Mouse (Mus musculus) T-cell, adult 2 months (primary cell): ENCODE measurements around the gene Kcnj15.

Source experiments
- DNase-seq: peaks from one replicate; pipeline ENCODE4 v3.0.0; 2022; ENCODE audit warnings: low spot score

Gene Kcnj15

DNA sequence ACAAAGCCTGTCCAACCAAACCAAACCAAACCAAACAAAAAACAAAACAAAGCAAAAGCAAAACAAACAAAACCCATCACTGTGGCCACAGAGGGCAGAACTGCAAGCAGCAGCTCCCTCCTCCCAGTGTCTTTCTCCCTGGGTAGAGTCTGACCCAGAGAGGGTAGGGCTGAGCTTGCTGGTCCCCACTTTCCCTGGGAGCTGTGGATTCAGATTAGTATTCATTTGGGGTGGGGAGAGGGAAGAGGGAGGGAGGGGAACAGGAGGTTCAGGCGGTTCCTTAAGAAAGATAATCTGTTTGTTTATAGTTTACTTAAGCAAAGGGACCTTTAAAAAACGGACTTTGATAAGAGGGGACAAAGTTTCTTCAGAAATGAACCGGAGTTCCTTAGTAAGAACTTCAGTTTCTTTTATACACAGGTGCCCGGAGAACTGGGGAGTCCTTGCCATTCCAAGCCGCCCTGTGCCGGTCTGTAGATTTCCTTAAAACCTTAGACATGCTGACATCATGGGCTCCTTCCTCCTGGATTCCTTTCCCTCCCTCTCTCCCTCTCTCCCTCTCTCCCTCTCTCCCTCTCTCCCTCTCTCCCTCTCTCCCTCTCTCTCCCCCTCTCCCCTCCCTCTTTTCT is at the start of gene Kcnj15:
Gene Kcnj15 (plus strand): TSS at position 293 of the 629 bp plus-strand sequence.
- no peak for DNase-seq

GRCm38 (mm10) chr16:95208243-95208642 is 49.1 kb upstream of the Kcnj15 start:
- DNase-seq: no peak

DNA sequence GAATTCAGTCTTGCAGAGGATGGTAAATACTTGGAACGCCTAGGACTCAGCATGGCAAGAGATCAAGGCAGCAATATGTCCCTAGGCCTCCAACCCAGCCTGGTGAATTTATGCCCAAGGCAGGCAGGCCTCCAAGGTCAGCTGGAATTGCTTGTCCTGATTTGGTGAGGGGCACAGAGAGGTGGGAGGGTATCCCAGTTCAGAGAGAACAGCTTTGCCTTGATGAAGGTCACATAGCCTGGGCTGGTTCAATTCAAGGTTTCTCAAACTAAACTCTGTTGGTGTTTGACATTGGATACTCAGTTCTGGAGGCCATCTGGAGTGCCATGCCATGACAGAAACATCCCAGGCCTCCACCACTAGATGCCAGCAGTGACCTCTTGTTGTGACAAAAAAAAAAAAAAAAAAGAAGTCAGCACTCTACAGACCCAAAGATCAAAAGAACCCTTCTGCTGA is 48.3 kb upstream of the Kcnj15 start:
- DNase-seq: peak; percentile 23

DNA sequence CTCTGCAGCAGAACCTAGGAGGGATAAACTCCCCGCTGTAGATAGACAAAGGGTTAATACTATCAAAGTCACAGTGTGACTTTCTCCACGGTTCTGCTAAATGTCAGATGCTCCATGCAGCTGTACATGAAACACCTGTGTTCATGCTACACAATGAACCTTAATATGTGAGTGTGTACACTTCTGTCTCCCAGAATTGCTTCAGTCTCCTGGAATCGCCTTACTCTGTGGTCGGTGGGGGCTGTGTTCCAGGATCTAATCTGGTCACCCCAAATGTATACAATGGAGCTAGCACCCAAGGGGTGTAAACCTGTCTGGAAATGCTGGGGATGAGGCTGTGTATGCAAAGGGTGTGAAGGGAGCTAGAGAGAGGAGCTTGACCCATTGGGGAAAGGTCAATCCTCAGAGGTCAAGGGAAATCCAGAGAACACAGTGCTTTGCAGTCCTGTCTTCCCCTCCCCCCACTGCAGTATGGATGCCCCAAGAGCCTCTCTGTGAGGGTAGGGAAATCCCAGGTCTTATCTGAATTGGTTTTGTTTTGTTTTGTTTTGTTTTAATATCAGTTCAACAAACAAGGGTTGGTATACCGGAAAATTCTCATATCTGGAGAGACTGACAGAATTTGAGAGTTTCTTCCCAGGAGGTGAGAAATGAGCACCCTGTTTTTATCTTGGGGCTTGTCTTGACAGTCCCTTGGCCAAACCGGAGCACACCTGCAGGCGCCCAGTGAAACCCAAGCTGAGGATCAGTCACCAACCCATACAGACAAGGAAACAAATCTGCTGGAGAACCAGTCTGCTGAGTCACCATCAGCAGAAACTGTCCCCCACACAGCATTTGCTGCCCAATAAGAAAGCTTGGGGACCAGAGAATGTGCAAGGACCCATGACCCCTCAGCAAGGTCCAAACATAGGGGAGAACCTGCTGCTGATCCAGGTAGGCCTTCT is 42.8 kb upstream of the Kcnj15 start:
- no peak for DNase-seq

DNA sequence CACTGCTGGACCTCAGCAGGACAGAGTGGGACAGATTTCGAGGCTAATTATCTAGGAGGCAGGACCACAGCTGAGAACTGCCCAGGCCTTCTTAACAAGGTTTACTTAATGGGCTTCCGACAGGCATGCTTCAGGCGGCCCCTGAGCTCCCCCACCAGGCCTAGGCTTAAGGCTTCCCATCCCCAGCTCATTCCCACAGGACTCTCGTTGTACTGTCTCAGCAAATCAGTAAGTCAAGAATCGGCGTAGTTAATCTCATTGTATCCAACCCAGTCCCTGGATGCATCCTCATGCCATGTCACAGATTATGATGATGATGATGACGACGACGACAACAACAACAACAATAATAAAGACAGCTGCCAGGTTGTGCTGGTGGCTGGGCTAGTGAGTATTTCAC is 41.6 kb upstream of the Kcnj15 start:
- DNase-seq: no peak

DNA sequence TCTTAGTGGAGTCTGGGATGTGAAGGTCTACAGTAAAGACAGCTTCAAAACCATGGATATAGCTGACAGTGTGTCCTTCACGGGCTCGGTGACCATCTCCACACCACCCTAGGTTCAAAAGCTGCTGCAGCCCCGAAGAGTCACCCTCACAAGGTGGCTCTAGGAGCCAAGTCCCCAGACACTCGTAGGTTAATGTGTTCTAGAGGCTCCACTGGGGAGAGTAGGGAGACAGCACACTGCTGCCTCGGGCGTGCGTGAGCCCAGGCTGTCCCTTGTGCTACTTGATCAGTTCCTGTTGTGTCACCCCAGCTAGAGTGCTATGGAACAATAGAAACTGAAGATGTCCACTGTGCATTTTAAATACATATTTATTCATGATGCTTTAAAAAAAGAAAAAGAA is 41.0 kb upstream of the Kcnj15 start:
- no peak for DNase-seq

DNA sequence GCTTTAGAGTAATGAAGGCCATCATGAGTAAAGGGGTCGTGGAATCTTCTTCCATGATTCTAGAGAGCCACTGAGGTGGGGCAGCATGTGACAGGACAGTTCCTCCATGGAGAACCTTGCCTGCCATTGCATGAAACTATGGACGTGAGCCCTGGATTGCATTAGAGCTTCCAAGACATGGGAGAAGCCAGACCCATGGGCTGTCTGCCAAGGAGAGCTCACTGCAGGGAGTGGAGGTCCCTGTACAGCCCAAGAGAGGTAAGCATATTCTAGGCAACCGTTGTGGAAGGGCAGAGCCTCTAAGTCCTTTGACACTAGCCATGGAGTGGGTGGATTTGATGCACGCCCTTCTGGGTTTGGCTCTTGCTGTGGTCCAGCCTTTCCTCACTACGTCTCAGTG is 40.5 kb upstream of the Kcnj15 start:
- DNase-seq: no peak

DNA sequence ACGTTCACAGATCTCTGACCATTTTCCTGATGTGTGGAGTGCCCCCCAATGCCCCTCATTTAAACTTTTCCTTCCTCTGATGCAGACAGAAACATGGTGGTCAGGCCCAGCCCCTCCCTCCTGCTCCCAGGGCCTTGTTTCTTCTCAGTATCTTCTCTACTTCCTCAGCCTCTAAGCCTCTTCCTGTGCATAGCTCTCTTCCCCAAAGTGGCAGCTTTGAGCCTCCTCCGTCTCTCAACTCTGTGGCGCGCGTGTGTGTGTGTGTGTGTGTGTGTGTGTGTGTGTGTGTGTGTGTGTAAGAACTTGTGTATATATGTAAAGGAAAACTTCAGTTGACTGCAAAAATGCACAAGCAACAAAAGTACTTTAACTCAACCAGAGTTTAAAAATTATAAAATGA is 38.6 kb upstream of the Kcnj15 start:
- DNase-seq: peak; percentile 34

DNA sequence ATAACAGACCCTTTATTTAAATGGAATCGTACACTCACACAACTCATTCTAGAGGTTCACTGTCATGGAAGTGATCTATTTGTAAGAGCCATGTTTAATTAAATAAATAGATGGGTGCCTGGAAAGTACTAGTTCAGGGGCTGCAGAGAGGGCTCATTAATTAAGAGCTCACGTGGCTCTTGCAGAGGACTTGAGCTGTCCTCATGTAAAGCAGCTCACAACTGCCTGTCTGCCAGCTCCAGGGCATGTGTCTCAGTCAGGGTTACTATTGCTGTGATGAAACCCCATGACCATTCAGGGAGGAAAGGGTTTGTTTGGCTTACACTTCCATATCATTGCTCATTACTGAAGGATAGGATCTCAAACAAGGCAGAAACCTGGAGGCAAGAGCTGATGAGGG is 37.9 kb upstream of the Kcnj15 start:
- DNase-seq: no peak

DNA sequence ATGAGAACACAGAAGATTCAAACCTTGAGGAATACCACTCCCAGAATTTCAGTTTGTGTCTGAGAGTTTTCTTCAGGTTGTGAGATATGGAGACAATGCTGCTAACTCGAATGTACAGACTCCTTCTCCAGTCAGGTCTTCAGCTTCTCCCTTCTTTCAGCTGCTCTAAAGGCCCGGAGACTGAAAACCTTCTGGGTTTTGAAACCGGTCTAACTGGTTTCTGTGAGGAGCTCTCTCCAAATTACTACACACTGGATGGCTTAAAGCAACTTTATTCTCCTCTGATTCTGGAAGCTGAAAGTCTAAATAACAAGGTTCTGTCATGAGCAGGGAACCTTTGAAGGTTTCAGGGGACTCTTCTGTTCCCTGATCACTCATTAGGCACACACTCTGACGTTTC is 36.3 kb upstream of the Kcnj15 start:
- DNase-seq: no peak

DNA sequence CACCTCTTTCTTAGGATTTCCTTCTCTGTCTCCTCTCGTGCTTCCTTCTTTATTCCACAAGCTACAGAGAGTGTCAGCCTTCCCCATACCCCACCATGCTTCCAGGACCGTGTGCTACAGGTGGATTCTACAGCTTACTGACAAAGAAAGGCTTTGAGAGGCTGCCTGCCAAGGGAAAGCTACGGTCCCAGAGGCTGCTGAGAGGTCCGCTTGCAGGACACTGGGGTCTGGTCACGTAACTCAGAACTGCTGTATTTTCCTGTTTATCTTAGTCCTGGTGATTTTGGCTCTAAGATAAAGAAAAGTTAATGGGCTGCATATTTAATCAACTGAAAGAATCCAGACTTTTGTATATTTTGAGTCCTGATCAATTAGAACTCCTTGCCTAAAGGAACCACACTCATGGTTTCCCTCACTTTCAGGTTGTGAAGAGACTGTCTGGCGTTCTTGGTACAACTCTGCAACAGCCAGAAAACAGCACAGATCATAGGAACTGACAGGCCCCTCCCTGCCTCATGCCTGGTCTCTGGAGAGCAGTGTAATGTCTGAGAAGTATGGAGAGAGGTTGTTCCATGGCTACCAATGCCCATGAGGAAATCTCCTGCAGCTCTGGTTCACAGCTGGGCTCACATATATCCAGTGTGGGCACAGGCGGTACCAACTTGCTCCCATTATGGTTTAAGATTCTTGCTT is 35.2 kb upstream of the Kcnj15 start:
- DNase-seq: no peak

DNA sequence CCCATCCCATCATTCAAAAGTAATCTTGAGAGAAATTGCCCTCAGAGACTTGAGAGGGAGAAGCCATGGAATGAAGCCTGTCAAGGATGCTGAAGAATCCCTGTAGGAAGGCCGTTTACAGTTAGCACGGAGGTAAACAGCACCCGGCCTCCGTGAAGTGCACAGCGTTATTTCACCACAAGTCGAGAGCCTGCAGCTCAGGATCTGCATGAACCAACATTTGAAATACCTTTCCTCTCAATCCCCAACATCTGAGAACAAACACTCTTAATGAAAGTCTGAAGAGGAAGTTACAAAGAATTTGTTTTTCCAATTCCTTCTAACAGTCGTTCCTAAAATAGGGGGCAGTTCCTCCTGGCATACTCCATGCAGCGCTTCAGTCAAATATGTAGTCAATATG is 33.9 kb upstream of the Kcnj15 start:
- DNase-seq: no peak

GRCm38 (mm10) chr16:95225285-95225684 is 32.1 kb upstream of the Kcnj15 start:
- DNase-seq: no peak

DNA sequence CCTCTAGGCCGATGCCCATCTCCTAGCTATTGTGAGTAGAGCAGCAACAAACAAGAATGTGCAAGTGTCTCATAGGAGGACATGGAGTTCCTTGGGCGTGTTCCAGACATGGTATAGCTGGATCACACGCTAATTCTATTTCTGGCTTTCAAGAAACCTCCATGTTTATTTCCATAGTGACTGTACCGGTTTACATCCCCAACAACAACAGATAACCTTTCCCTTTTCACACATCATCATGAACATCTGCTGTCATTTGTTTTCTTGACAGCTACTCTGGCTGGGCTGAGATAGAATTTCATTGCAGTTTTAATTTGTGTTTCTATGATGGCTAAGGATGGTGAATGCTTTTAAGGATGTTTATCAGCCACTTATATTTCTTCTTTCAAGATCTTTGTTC is 25.6 kb upstream of the Kcnj15 start:
- no peak for DNase-seq

- DNase-seq: no peak
Observed at GRCm38 (mm10) chr16:95234891-95235548, 22.3 kb upstream of the Kcnj15 start.

DNA sequence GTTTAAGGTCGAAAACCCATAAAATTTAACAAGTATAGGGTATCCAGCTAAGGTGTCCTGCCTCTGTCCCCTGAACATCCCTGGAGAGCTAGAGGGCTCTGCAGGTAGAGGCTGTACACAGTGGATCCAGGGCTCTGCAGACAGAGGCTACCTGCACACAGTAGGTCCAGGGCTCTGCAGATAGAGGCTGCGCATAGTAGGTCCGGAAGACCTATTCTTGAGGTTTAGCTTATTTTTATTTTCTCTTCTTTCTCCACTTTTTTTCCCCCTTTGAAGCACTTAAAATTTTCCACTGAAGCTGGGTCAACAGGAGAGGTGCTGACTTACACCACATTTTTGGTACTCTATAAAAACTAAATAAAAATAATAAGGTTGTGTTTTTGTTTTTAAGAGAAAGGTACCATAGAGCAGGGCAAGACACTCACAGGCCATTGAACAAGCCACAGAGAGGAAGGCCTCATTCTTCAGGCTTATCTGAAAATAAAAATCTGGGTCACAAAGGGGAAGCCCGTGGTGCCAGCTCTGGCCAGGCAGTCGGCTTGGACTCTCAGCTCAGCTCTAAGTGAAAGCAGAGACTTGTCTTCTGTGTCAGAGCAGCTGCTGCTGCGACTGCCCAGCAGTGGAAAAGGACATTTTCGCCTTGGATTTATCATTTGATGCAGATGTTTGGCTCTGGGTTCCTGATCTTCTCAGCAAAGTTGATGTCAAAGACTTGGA is 18.0 kb upstream of the Kcnj15 start:
- no peak for DNase-seq

DNA sequence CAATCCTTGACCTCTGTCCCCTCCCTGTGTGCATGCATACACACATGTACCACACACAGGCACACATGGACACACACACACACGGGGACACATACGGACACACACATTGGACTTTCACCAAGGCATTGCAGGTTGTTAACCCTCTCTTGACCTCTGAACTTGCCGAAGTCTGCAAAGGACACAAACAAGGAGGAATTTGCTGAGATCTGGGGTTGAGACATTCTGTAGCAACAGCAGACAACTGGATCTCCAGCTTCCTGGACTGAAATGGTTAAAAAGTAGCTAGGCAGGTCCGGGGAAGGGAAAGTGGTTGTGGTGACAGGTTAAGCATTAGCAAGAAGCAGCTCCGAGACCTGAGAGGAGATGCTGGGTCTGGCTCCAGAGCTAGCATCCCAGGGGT is 16.7 kb upstream of the Kcnj15 start:
- no peak for DNase-seq

- no peak for DNase-seq
Observed at GRCm38 (mm10) chr16:95241581-95241980, 15.8 kb upstream of the Kcnj15 start.

- no peak for DNase-seq
Observed at GRCm38 (mm10) chr16:95242114-95242513, 15.2 kb upstream of the Kcnj15 start.

- DNase-seq: no peak
Observed at GRCm38 (mm10) chr16:95243401-95243800, 14.0 kb upstream of the Kcnj15 start.

- no peak for DNase-seq
Observed at GRCm38 (mm10) chr16:95244626-95245303, 12.6 kb upstream of the Kcnj15 start.
